Mouse (Mus musculus) intestine, postnatal 0 days (tissue): ENCODE data around the gene Vegfc. TPM values are rescaled to one million over a fixed set of nuclear protein-coding genes. Genes with fewer than 3 reads are reported as not detected.
A peak's percentile ranks its signal among the peaks of the same experiment; 100 is the strongest.

Experiments
- ATAC-seq: fragments of 200-750 bp; cut with Nextera tagmentation; 2 replicates; pipeline ENCODE4 v1.8.0; 2017; ENCODE audit warnings: mild to moderate bottlenecking, moderate TSS enrichment, moderate library complexity
- H3K27ac ChIP-seq: fragments of 300-500 bp; sonication (generic); 2 replicates; pipeline ENCODE4 v1.5.1; 2014; ENCODE audit warnings: mild to moderate bottlenecking, low read depth, low read length, moderate library complexity
- H3K27me3 ChIP-seq: fragments of 300-500 bp; sonication (generic); replicated peaks from 2 replicates; pipeline ENCODE4 v1.6.1; 2014; ENCODE audit warnings: low read length, mixed read lengths; ENCODE audit not compliant: control insufficient read depth, insufficient read depth
- H3K36me3 ChIP-seq: fragments of 300-500 bp; sonication (generic); 2 replicates; pipeline ENCODE4 v1.6.1; 2014; ENCODE audit warnings: mild to moderate bottlenecking, moderate library complexity; ENCODE audit not compliant: control insufficient read depth, insufficient read depth
- H3K4me1 ChIP-seq: fragments of 300-500 bp; sonication (generic); replicated peaks from 2 replicates; pipeline ENCODE4 v1.6.1; 2014; ENCODE audit warnings: antibody characterized with exemption, low read length, mixed read lengths; ENCODE audit not compliant: control insufficient read depth, insufficient read depth
- H3K4me2 ChIP-seq: fragments of 300-500 bp; sonication (generic); replicated peaks from 2 replicates; pipeline ENCODE4 v1.6.1; 2014; ENCODE audit warnings: low read depth, mild to moderate bottlenecking, moderate library complexity
- H3K4me3 ChIP-seq: fragments of 300-500 bp; sonication (generic); 2 replicates; pipeline ENCODE4 v1.5.1; 2014; ENCODE audit warnings: low read depth, low read length
- H3K9ac ChIP-seq: fragments of 300-500 bp; sonication (generic); 2 replicates; pipeline ENCODE4 v1.6.1; 2014; ENCODE audit warnings: mild to moderate bottlenecking, low read depth, low read length
- H3K9me3 ChIP-seq: fragments of 300-500 bp; sonication (generic); 2 replicates; pipeline ENCODE4 v1.6.1; 2016; ENCODE audit warnings: mixed run types; ENCODE audit not compliant: control insufficient read depth
- CTCF ChIP-seq: sonication (generic); IDR thresholded peaks from 2 replicates; pipeline ENCODE4 v1.5.1; 2016; ENCODE audit warnings: low read depth, mild to moderate bottlenecking, control low read depth, antibody characterized with exemption, moderate library complexity
- WGBS: fragments of 180-500 bp; shearing (Covaris S2); extraction: QIAGEN DNeasy Blood & Tissue Kit; methylation state at CpG from one replicate; pipeline ENCODE4 v1.1.7; 2014; 5-methylcytosine and 5-hydroxymethylcytosine counted together
- polyA plus RNA-seq: library from polyadenylated mRNA; unstranded; fragments of >200 nt; fragmentation: Nextera tagmentation; extraction: Ambion mirVana; gene quantifications from 2 replicates; pipeline ENCODE4 v1.2.1, GENCODE M21; 2015

Vegfc gene
- polyA plus RNA-seq, 1 experiment from 2014 or later, result 9.2 TPM

GRCm38 (mm10) chr8:54089204-54089603 is 11.8 kb downstream of the Vegfc start:
- Histone ChIP-seq H3K9ac (no peak overlapping the region), H3K4me1 (no peaks in the 10 kb centered on the region), H3K9me3 (no peaks in the 10 kb centered on the region), H3K27me3 (no peaks in the 10 kb centered on the region), H3K27ac (no peak overlapping the region), H3K4me3 (no peak overlapping the region), H3K4me2 (no peak overlapping the region), H3K36me3 (no peaks in the 10 kb centered on the region)
- no peak for ATAC-seq
- no peak for TF ChIP-seq CTCF
- 45% methylated on average over 4 of the region's 4 CpGs for WGBS

- no peak overlapping the region for H3K27ac ChIP-seq
- WGBS, result 69% methylated on average over 2 of the region's 2 CpGs
- no peak overlapping the region for H3K9ac ChIP-seq
- no peak for TF ChIP-seq CTCF
- no peaks in the 10 kb centered on the region for H3K27me3 ChIP-seq
- no peaks in the 10 kb centered on the region for H3K4me1 ChIP-seq
- H3K36me3 ChIP-seq, result no peaks in the 10 kb centered on the region
- no peak for ATAC-seq
- no peak overlapping the region for H3K4me3 ChIP-seq
- H3K4me2 ChIP-seq, result no peak overlapping the region
- no peaks in the 10 kb centered on the region for H3K9me3 ChIP-seq
These were observed 12.5 kb downstream of the Vegfc start for GRCm38 (mm10) chr8:54089901-54090300.

DNA sequence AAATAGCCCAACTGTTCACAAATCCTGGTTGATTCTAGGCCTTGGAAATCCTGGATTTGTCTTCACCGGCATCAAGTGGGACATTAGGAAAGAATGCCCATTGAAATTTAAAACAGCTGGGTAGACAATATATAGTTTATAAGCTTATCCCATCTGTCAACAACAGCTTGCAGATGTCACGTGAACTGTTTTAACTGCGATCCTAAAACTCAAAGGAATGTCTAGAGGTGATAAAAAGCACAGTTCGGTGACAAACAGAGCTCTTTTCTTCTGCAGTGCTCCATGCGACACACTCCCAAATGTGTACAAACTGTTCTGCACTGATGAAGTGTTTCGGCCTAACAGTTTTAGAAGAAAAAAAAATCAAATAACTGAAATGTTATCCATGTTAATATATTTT is 22.7 kb downstream of the Vegfc start:
- H3K4me3 ChIP-seq, result no peak overlapping the region
- no peaks in the 10 kb centered on the region for H3K9me3 ChIP-seq
- no peak overlapping the region for H3K9ac ChIP-seq
- WGBS, result 50% methylated on average over 6 of the region's 6 CpGs
- no peaks in the 10 kb centered on the region for H3K36me3 ChIP-seq
- H3K27ac ChIP-seq, result no peak overlapping the region
- no peak overlapping the region for H3K4me2 ChIP-seq
- no peak for ATAC-seq
- TF ChIP-seq CTCF, result no peak
- H3K4me1 ChIP-seq, result 0 out of 2 replicates have a peak, but pooled peaks cover 2% of the 10 kb centered on the region
- H3K27me3 ChIP-seq, result no peaks in the 10 kb centered on the region

- H3K4me3 ChIP-seq, result no peak overlapping the region
- no peaks in the 10 kb centered on the region for H3K4me1 ChIP-seq
- WGBS, result 64% methylated on average over 3 of the region's 3 CpGs
- no peak overlapping the region for H3K9ac ChIP-seq
- no peaks in the 10 kb centered on the region for H3K27me3 ChIP-seq
- no peak for ATAC-seq
- H3K4me2 ChIP-seq, result no peak overlapping the region
- H3K9me3 ChIP-seq, result no peaks in the 10 kb centered on the region
- no peak overlapping the region for H3K27ac ChIP-seq
- H3K36me3 ChIP-seq, result no peaks in the 10 kb centered on the region
- no peak for TF ChIP-seq CTCF
These were observed 37.2 kb downstream of the Vegfc start for GRCm38 (mm10) chr8:54114581-54114980.

GRCm38 (mm10) chr8:54120115-54120514 is 42.7 kb downstream of the Vegfc start:
- Histone ChIP-seq H3K9ac (no peak overlapping the region), H3K4me2 (no peak overlapping the region), H3K27ac (no peak overlapping the region), H3K4me1 (no peaks in the 10 kb centered on the region), H3K9me3 (no peaks in the 10 kb centered on the region), H3K27me3 (no peaks in the 10 kb centered on the region), H3K36me3 (no peaks in the 10 kb centered on the region), H3K4me3 (no peak overlapping the region)
- no peak for ATAC-seq
- 86% methylated on average over 7 of the region's 7 CpGs for WGBS
- no peak for TF ChIP-seq CTCF

DNA sequence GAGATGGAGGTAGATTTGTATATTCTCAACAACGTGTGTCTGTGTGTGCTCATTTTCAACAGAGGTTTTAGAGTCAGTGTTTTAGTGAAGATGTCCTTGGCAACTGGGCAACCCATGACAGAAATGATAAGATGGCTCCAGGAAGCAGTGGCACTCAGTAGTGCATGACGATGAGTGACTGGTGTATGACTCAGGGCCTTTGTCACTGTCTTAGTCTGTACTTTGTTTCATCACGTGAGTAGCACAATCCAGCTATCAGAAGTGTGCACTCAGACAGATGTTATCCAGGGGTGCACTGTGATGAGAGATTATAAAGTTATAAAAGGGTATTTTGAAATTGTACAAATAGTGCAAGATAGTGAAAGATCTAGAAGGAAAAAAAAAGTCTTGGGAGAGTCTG is 44.5 kb downstream of the Vegfc start:
- H3K36me3 ChIP-seq, result no peaks in the 10 kb centered on the region
- H3K4me1 ChIP-seq, result no peaks in the 10 kb centered on the region
- H3K27me3 ChIP-seq, result no peaks in the 10 kb centered on the region
- ATAC-seq, result peak; percentile 100
- no peak overlapping the region for H3K4me2 ChIP-seq
- no peak for TF ChIP-seq CTCF
- H3K27ac ChIP-seq, result peak overlapping the region; percentile 52
- no peaks in the 10 kb centered on the region for H3K9me3 ChIP-seq
- H3K9ac ChIP-seq, result no peak overlapping the region
- WGBS, result 32% methylated on average over 3 of the region's 3 CpGs
- H3K4me3 ChIP-seq, result no peak overlapping the region

DNA sequence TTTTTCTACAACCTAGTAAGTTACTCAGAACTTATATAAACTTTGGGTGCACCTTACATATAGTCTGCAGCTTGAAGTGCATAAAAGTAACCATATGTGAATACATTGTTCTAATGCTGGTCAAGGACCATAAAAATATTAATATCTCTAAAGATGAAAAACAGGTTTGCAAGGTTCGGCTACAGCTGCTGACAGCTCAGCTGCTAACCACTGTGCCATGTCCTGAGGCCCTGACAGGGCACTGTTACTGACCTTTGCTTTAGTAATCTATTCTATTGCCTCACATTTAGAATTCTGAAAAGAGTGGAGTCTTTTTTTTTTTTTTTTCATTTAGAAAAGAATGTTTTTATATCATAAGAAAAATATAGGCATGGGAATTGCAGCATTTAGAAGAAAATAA is 44.9 kb downstream of the Vegfc start:
- Histone ChIP-seq H3K4me2 (no peak overlapping the region; the same call in 1 of the 2 replicates), H3K27ac (peak overlapping the region; percentile 42; the same call in 1 of the 2 replicates), H3K4me3 (no peak overlapping the region), H3K4me1 (no peaks in the 10 kb centered on the region), H3K36me3 (no peaks in the 10 kb centered on the region), H3K9me3 (no peaks in the 10 kb centered on the region), H3K27me3 (no peaks in the 10 kb centered on the region), H3K9ac (no peak overlapping the region)
- 33% methylated on average over 1 of the region's 1 CpGs for whole genome bisulfite sequencing
- no peak for TF ChIP-seq CTCF
- ATAC-seq, result peak; percentile 96
